Mouse (Mus musculus) retina, postnatal 1 day (tissue): ENCODE measurements at regions not wholly inside any gene's neighbourhood (a gene's known extent, or its start where the extent isn't known, plus 50 kb on each side); places are given as distances from the start of the nearest gene placed in this dataset.

ENCODE experiments used
- DNase-seq: peaks from one replicate; pipeline ENCODE4 v3.0.0-alpha.2; 2012

GRCm38 (mm10) chr14:76247664-76248063, 137.0 kb downstream of the Nufip1 start:
- DNase-seq = peak; percentile 34

GRCm38 (mm10) chr14:76253850-76254249, 143.2 kb downstream of the Nufip1 start:
- DNase-seq = no peak

- DNase-seq = peak; percentile 95
These were observed 144.1 kb downstream of the Nufip1 start for GRCm38 (mm10) chr14:76254565-76255501.

GRCm38 (mm10) chr14:76255971-76256370, 145.3 kb downstream of the Nufip1 start:
- DNase-seq = no peak

GRCm38 (mm10) chr14:76258626-76259025, 147.9 kb downstream of the Nufip1 start:
- DNase-seq = peak; percentile 53

GRCm38 (mm10) chr14:76260628-76261293, 150.1 kb downstream of the Nufip1 start:
- DNase-seq = no peak

- no peak for DNase-seq
These were observed 151.1 kb upstream of the Tsc22d1 start for GRCm38 (mm10) chr14:76263682-76264081.

- DNase-seq = no peak
These were observed 148.9 kb upstream of the Tsc22d1 start for GRCm38 (mm10) chr14:76265819-76266218.

- DNase-seq = no peak
These were observed 148.5 kb upstream of the Tsc22d1 start for GRCm38 (mm10) chr14:76266249-76266648.

GRCm38 (mm10) chr14:76267091-76267490, 147.7 kb upstream of the Tsc22d1 start:
- DNase-seq = no peak

- no peak for DNase-seq
These were observed 143.6 kb upstream of the Tsc22d1 start for GRCm38 (mm10) chr14:76271190-76271589.

GRCm38 (mm10) chr14:76272840-76273239, 141.9 kb upstream of the Tsc22d1 start:
- no peak for DNase-seq

GRCm38 (mm10) chr14:76276655-76277054, 138.1 kb upstream of the Tsc22d1 start:
- no peak for DNase-seq

- no peak for DNase-seq
These were observed 135.9 kb upstream of the Tsc22d1 start for GRCm38 (mm10) chr14:76278751-76279450.

GRCm38 (mm10) chr14:76279561-76279960, 135.2 kb upstream of the Tsc22d1 start:
- no peak for DNase-seq

- DNase-seq = no peak
These were observed 132.9 kb upstream of the Tsc22d1 start for GRCm38 (mm10) chr14:76281867-76282266.

GRCm38 (mm10) chr14:76287768-76288167, 127.0 kb upstream of the Tsc22d1 start:
- no peak for DNase-seq

- DNase-seq = no peak
These were observed 124.3 kb upstream of the Tsc22d1 start for GRCm38 (mm10) chr14:76290401-76291018.

GRCm38 (mm10) chr14:76292211-76292610, 122.5 kb upstream of the Tsc22d1 start:
- DNase-seq = no peak

- DNase-seq = no peak
These were observed 119.2 kb upstream of the Tsc22d1 start for GRCm38 (mm10) chr14:76295411-76296169.

- DNase-seq = no peak
These were observed 116.9 kb upstream of the Tsc22d1 start for GRCm38 (mm10) chr14:76297864-76298263.
